Mouse (Mus musculus): Measurements from ENCODE around the gene Ptbp1.
"Not testable (repeated sequence)": the region's sequence is repeated elsewhere in the genome, so short reads cannot be mapped to it uniquely, and the experiment has no call there.

Ptbp1 gene

DNA sequence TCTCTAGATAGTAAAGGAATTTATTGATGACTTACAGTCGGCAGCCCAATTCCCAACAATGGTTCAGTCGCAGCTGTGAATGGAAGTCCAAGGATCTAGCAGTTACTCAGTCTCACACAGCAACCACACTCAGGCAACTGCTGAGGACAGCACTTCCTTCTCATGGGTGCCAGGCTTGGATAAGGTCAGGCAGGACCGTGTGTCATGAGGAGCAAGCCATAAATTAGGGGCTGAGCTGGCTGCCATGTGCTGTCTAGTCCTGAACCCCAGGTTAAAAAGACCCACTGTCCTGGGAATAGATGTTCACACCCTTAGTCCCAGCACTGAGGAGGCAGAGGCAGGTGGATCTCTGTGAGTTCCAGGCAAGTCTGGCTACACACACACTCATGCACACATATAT, 30.7 kb downstream of the Ptbp1 start:
- not testable (repeated sequence) for DNase-seq

GRCm38 (mm10) chr10:79886054-79886453, 31.8 kb downstream of the Ptbp1 start, which contains the start of gene Elane:
Gene Elane, plus strand, starts transcription at chr10:79886247.
- DNase-seq, result no peak

- no peak for DNase-seq
Observed at GRCm38 (mm10) chr10:79886611-79887010, 32.4 kb downstream of the Ptbp1 start.

- peak; percentile 74 for DNase-seq
Observed at GRCm38 (mm10) chr10:79889386-79889785, 35.2 kb downstream of the Ptbp1 start.

GRCm38 (mm10) chr10:79890670-79891069, 36.4 kb downstream of the Ptbp1 start, which contains the start of gene Cfd:
Gene Cfd, plus strand, starts transcription at chr10:79890853.
- DNase-seq, result no peak

GRCm38 (mm10) chr10:79892451-79893118, 38.4 kb downstream of the Ptbp1 start:
- DNase-seq, result peak; percentile 85

DNA sequence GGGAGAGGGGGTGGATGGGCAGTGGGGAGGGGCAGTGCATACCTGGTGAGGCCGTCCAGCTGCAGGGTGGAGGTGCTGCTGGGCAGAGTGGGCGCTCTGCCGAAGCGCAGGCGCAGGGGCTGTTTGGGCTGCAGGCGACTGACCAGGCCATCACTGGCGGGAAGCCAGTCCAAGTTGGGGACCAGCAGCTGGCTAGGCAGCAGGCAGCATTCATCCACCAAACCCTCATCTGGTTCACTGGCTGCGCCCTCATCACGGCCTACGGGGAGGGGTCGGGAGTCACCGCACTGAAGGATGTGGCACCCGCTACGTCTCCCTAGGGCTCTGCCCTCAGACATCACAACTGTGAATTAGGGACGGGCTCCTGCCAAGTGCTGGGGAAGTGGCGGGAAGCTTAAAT, 42.1 kb downstream of the Ptbp1 start:
- DNase-seq, result peak; percentile 43

- no peak for DNase-seq
Observed at GRCm38 (mm10) chr10:79896814-79897213, 42.6 kb downstream of the Ptbp1 start.

- peak; percentile 52 for DNase-seq
Observed at GRCm38 (mm10) chr10:79897316-79898245, 43.4 kb downstream of the Ptbp1 start.

- DNase-seq, result no peak
Observed at GRCm38 (mm10) chr10:79900951-79901410, 46.8 kb downstream of the Ptbp1 start.

DNA sequence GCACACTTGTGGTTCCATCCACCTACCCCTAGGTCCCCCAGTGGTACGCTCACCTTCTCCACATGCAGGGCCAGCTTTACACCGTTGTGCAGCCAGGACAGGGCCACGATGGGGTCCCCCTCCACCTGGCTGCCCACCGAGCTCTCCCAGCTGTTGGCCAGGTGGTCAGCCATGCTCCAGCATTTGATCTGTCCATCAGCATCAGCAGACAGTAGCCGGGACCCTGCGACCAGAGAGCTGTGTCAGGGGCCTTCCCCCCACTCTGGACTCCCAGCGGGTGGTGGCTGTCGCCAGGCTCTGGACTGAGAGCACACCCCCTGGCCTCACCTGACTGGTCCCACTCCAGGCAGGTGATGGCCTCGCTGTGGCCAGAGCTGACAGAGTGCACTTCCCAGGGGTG, 52.5 kb downstream of the Ptbp1 start:
- DNase-seq, result no peak

- no peak for DNase-seq
Observed at GRCm38 (mm10) chr10:79907415-79907814, 53.2 kb downstream of the Ptbp1 start.

GRCm38 (mm10) chr10:79908167-79909091, 54.2 kb downstream of the Ptbp1 start, which contains the start of gene Med16:
Gene Med16, minus strand, starts transcription at chr10:79908923.
- DNase-seq, result peak; percentile 98

DNA sequence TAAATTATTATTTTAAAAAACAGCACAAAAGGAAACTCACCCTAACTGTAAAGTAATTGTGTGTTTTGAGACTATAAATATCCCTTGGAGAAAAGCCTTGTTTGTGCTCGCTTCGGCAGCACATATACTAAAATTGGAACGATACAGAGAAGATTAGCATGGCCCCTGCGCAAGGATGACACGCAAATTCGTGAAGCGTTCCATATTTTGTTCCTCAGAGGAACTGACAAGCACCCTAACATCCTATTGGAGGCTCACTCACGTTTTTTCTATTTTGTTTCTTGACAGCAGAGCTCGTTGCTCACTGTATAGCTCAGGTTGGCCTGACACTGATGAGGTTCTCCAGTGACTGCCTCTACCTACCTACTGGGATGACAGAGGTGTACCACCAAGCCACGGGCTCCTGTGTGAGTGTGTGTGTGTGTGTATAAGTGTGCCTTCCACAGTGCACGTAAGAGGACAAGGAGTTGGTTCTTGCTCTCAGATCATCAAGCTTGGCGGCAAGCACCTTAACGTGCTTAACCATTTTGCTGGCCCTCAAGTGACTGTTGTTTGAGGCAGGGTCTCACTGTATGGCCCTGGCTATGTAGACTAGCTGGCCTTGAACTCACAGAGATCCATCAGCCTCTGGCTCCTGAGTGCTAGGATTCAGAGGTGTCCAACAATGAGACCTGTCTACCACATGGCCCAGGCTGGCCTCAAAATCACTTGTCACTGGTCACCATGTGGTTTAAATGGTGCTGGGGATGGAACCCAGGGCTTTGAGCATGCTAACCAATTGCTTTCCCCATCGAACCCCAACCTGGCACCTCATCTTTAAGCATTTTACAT, 55.1 kb downstream of the Ptbp1 start:
- DNase-seq, result peak; percentile 50

DNA sequence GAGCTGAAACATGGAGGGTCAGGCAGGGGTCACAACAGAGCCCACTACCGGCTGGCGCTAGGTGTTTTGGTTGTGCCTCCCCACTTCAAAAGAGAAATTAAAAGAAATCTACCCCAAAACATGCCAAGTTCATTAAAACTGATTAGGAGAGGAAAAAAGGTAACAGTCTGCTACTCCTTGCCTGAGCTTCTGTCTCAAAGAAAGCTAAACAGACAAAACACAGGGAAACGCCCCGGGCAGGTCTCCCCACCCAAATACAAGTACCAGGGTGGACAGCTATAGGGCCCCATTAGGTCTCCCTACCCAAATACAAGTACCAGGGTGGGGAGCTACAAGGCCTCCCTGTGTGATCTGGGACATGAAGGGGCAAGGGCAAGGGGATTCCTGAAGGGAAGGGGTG, 56.3 kb downstream of the Ptbp1 start, which contains the start of gene Gm26602:
Gm26602 (plus strand) TSS at position 301 of the 400 bp plus-strand sequence.
- DNase-seq, result no peak

GRCm38 (mm10) chr10:79912412-79912811, 58.2 kb downstream of the Ptbp1 start:
- DNase-seq, result no peak

Measured in kidney, postnatal 10 days (tissue).